Mouse (Mus musculus) MEL-GATA-1-ER (cell line): ENCODE results near the gene Cd9.
A peak's percentile ranks its signal among the peaks of the same experiment; 100 is the strongest.

Source experiments
- DNase-seq: peaks from one replicate; pipeline ENCODE4 v3.0.0-alpha.2; 2012; ENCODE audit warnings: low read depth; ENCODE audit errors: extremely low read depth

The Cd9 gene

DNA sequence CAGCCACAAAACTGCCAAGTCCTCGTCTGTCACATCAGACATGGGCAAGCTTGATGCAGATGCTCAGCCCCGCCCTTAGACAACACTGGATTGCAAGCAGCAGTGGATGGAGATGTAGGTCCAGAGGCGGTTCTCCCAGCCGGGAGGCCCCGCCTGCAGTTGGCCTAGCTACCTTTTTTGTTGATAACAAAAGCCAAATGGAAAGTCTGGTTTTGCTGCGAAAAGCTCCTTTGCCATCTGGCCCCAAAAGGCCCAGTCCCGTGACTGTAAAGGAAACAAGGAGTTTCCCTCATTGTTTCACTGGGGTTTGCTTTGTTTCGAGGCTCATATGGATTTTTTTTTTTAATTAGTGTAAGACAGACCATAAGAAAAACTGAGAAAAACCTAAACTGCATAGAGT, 18.5 kb downstream of the Cd9 start:
- no peak for DNase-seq

DNA sequence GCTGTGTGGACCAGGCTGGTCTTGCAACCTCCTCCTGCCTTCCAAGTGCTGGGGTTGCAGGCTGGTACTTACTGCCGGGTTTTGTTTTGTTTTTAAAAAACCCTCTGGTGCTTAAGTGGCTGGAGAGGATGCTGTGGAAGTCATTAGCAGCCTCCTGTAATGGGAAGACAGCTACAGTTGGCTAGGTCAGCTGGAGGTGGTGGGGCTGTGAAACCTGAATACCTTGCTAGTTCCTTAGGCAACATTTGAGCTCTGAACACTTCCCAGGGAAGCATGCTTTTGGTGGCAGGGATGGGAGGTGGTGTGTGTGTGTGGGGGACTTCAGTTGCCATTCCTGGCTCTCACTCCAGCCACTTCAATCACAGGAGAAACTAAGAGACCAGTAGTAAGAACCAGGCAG, 19.4 kb downstream of the Cd9 start:
- no peak for DNase-seq

DNA sequence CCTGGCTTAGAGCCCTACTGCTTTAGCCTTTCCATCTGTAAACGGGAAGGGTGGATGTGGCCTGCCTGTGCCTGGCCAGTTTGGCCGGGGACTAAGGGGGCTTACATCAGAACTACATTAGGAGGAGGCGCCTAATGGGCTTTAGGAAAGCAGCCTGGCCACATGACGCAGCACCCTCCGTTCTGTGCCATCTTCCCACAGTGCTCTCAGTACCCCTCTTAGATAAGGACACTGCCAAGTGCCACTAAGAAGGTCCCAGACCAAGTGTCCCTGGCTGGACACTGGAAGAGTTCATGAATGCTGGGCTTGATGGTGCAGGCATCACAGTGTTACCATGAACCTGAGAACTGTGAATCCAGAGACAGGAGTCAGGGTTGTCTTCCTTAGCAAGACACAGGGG, 20.7 kb downstream of the Cd9 start:
- DNase-seq: no peak

DNA sequence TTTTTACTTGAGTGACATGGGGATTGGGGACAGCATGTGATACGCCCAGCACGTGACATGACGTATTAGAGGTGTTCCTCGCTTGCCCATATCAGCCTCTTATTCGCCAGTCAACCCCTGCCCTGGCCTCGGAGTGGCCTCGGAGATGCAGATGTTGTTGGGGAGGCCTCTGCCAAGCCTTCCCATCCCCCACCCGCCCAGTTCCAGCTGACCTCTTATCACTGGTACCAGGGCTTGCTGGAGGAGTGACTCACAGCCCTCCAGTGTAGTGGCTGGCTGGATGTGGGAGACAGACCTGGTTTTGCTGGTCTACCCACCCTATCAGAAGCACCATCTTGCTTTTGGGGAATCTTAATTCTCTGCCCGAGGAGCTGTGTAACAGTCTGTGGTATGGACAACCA, 21.3 kb downstream of the Cd9 start:
- peak; percentile 61 for DNase-seq

- no peak for DNase-seq
Measured at GRCm38 (mm10) chr6:125471921-125472320, 22.7 kb downstream of the Cd9 start.

- DNase-seq: no peak
Measured at GRCm38 (mm10) chr6:125471326-125471725, 23.3 kb downstream of the Cd9 start.

- no peak for DNase-seq
Measured at GRCm38 (mm10) chr6:125470616-125471015, 24.0 kb downstream of the Cd9 start.

- no peak for DNase-seq
Measured at GRCm38 (mm10) chr6:125469222-125469621, 25.4 kb downstream of the Cd9 start.

- DNase-seq: no peak
Measured at GRCm38 (mm10) chr6:125468179-125468960, 26.2 kb downstream of the Cd9 start.

GRCm38 (mm10) chr6:125467301-125467715, 27.3 kb downstream of the Cd9 start:
- no peak for DNase-seq

- no peak for DNase-seq
Measured at GRCm38 (mm10) chr6:125462312-125462711, 32.3 kb downstream of the Cd9 start.

DNA sequence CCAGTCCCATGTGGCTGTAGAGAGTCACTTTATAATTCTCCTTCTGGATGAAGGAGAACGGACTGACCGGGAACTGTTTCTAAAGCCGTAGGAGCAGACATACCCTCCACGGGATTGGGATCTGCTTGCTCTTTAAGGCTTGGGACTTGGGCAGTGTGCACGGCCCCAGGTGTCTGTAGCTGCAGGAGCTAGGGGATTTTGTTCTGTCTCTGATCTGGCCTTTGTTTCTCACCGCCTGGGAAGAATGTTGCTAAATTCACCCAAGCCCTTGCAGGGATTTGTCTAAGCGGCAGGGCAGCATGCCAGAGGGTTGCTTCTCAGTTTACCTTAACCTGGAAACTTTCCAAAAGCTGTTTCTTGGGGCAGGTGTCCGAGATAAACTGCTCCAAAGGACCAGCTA, 32.8 kb downstream of the Cd9 start:
- no peak for DNase-seq

GRCm38 (mm10) chr6:125461325-125461724, 33.3 kb downstream of the Cd9 start:
- DNase-seq: no peak

DNA sequence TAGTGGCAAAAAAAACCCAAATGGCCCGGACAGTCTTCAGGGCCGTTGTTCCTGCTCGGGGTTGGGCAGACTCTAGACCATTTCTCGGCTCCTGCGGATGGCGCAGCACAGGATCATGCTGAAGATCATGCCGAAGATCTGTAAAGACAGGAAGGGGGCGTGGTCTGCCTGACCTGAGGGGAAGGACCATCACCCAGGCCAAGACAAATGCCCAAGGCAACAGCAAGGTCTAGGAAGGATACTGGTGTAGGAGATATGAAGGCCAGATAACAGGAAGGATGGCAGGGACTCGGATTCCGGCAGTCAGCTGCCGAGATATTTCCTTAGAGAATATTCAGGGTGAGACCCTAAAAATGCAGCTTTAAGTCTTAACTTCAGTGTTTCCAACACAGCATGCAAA, 34.0 kb downstream of the Cd9 start:
- no peak for DNase-seq

DNA sequence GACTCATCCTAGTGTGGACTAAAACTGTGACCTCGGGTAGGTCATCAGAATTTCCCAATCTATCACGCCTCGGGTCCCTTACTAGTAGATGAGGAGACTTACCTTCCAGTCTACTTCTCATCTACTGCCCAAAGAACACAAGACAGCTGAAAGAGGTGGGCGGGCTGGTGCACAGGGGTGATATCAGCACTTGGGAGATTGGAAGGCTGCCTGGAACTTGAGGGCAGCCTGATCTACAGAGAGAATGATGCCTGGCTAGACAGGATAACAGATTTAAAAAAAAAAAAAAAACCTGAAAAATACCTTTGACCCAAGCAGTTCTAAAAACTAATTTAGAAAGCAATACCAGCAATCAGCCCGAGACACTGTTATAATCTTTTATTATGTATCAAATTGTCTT, 34.7 kb downstream of the Cd9 start:
- DNase-seq: peak; percentile 28

DNA sequence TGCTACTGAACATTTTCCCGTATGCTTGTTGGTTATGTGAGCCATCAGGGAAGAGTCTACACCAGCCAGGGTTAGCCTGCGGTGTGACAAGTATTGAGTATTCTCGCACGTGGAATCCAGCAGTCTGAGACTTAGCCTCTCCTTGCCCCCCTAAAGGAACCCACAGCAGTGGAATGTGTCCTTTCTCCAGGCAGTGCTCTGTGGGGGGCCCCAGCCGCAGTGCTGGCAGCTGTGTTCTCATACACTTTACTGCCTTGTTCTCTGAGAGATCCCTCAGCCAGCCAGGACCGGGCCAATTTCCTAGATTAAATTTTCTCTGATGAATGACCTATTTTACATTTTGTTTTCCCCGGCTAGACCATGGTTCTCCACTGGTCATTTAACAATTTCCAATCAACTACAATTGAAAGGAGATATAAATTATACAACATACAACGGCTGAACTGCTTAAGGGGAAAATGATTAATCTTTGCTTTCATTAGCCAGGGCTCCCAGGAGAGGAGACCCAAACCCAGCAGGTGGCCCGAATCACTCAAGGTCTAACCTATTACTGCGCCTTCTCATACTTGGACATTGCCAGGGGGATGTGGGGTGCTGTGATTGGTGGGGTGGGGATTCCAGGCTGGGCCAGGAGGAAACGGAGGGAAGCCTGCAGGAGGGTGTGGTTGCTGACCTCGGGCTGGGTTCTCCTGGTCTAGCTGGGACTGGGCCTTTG, 38.6 kb downstream of the Cd9 start:
- DNase-seq: no peak

GRCm38 (mm10) chr6:125454731-125455130, 39.9 kb downstream of the Cd9 start:
- DNase-seq: no peak

DNA sequence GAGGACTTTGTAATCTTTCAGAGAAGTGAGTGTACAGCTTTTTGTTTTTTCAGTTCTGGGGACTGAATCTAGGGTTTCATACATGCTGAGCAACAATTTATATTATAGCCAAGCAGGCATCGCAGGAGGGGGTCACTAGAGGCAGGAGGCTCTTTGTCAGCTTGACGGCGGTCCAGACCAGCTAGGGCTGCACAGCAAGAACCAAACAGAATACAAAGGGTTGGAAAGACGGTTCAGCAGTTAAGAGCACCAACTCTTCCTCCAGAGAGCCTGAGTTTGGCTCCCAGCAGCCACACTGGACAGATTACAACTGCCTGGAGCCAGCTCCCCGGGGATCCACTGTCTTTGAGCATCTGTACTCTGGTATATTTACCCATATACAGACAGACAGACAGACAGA, 40.3 kb downstream of the Cd9 start:
- no peak for DNase-seq

DNA sequence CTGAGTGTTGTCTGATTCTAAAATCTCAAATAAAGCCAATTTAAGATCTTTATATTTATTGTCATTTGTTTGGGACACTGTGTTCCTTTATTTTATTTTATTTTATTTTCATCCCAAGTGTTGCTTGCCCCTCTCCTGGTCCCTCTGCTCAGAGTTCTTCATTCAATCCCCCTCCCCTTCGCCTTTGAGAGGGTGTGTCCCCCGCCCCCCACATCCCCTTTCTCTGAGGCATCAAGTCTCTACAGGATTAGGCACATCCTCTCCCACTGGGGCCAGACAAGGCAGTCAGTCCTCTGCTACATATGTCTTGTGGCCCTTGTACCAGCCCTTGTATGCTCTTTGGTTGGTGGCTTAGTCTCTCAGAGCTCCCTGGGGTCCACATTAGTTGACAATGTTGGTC, 46.9 kb downstream of the Cd9 start:
- no peak for DNase-seq

DNA sequence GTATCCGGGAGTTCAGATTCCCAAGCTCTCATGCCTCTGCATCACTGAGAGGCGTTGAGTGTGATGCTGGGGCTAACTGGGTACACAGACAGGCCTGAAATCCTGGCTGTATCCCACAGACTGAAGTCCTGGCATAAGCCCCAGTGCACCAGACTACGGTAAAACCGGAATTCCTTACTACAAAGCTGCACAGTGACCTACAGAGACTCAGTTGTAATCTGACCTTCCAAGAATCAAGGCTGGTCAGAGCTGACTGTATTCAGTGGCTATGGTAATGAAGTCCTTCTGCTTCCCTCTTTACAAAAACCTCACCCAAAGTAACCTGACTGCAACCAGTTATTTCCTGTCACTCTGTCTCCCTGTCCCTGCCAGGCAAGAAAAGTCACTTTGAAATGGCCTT, 47.4 kb downstream of the Cd9 start:
- DNase-seq: no peak

- DNase-seq: no peak
Measured at GRCm38 (mm10) chr6:125445381-125445780, 49.2 kb downstream of the Cd9 start.

DNA sequence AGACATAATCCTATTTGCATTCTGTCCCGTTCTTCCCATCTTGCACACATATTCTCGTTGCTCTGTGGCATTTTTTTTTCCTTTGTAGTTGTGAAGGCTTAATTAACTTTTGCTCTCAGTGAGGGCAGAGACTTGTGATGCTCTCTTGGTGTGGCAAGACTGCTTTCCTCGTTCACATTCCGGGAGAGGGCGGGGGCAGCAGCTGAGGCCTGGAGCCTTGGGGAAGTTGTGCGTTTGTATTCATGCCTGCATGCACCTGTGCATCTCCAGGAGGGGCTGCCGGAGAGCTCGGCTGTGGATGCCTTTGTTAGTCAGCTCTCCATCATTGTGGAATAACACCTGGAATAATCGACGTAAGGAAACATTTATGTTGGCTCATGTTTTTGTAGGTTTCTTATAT, 52.0 kb downstream of the Cd9 start:
- no peak for DNase-seq

DNA sequence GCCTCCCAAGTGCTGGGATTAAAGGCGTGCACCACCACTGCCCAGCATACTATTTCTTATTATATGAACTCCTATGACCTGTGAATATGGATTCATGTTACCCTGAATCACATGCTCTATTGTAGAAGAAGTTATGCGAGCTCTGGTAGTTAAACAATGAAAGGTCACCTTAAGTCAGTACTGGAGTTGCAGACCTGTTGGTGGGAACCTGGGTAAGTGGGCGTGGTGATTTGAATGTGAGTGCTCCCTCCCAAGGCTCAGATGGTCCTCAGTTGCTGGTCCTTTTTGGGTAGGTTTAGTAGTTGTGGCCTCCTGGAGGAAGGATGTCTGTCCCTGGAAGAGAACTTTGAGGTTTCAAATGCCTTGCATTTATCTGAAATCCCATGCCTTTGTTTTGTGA, 57.8 kb downstream of the Cd9 start:
- no peak for DNase-seq
